Mouse (Mus musculus) stomach, postnatal 0 days (tissue): ENCODE measurements at regions not wholly inside any gene's neighbourhood (a gene's known extent, or its start where the extent isn't known, plus 50 kb on each side); places are given as distances from the start of the nearest gene placed in this dataset.

ENCODE experiments used
- CTCF ChIP-seq: IDR thresholded peaks from 2 replicates; pipeline ENCODE4 v1.5.1; 2016; ENCODE audit warnings: antibody characterized with exemption, low read depth, mild to moderate bottlenecking, moderate library complexity
- EP300 ChIP-seq: optimal IDR thresholded peaks from 2 replicates; pipeline ENCODE3; 2016; ENCODE audit warnings: antibody characterized with exemption

DNA sequence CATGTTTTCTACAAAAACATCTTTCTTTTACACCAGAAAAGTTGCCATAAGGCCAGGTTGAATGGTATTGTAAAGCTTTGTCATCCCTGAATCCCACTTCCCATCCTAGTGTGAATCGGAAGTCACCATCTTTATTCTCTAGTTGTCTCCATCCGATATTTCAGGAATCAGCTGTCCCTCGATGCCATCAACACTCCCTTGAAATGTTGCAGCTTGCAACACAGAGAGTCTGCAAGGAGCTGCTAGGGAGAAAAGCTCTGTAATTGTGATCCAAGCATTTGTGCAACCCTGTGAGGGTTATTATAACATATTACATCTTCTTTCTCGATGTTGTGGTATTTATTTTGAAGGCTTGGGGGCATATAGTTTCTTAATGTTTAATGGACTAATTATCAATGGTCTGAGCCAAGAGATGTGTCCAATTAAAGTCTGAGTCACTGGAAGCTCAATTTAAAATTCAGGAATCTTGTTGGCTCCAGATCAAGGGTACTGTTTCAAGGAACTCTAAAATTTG lies 374.4 kb upstream of the Cd180 start:
- no peak for TF ChIP-seq CTCF
- no peak for TF ChIP-seq EP300
